Mouse (Mus musculus): Measurements from ENCODE around the gene Lmo1. TPM values are rescaled to one million over a fixed set of nuclear protein-coding genes. Genes with fewer than 3 reads are reported as not detected.

Gene Lmo1
- 35.6 and 48.0 TPM in 2 replicates for polyA plus RNA-seq (2015; fragmentation: Nextera tagmentation; extraction: Ambion mirVana)

DNA sequence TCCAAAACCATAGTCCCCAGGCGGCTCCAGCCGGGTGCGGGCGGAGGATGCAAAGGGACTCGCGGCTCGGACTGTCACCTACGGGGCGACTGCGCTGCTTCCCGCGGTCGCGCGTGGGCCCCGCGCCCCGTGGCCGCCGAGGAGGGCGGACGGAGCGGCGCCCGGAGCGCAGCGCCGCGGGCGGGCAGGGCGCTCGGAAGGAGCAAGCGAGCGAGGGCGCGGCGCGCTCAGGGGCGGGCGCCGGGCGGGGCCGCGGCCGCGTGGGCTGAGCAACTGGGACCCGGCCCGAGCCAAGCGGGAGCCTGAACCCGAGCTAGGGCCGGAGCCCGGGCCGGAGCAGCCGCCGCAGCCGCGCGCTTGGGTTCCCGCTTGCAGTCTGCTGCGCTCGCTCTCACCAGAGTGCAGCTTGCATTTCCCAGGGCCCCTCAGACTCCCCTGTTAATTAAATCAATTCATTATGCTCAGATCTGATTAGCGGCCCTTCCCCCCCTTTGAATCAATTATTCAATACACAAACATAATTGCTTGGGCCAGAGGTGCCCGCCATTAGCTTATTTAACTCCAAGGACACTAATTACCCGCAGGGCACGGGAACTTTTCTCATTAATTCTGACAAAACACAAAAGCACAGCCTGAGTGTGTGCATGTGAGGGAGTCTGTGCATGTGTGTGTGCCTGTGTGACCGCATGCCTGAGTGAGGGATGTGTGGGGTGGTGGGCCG, at the start of gene Lmo1:
Gene Lmo1 (minus strand): TSS at position 259 of the 721 bp plus-strand sequence.
- peaks cover 12% of the 10 kb centered on the region for H3K4me1 ChIP-seq (ENCODE audit: control insufficient read depth, insufficient read depth, low read depth, low read length)
- peak within 1 kb of the TSS; percentile 68 for H3K27ac ChIP-seq (ENCODE audit: low read depth, low read length)

DNA sequence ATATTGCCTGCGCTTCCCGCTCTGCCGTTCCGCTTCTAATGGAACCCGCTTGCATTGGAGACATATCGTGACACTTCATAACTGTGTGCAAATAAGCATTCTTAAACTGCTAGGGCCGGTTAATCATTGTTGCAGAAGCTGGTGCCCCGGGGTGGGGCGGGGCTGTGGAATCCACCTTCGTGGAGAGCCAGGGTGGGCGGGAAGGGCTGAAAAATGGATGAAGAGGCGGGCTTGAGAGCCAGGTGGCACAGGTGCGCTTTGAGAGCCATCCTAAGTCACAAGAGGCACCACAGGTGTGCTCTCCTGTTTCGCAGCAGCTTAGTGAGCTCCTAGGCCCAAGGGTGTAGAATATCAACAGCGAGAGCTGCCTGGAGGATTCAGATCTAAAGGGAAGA, 46.7 kb upstream of the Lmo1 start:
- H3K36me3 ChIP-seq (ENCODE audit: control insufficient read depth, insufficient read depth, low read length): no peaks in the 10 kb centered on the region
- H3K27me3 ChIP-seq (replicated peaks; ENCODE audit: control insufficient read depth, insufficient read depth, low read length): peaks cover 3% of the 10 kb centered on the region; the same call in 1 of the 2 replicates
- H3K4me2 ChIP-seq (ENCODE audit: low read length): no peak overlapping the region
- no peak overlapping the region for H3K27ac ChIP-seq (ENCODE audit: low read depth, low read length)
- ATAC-seq: peak; percentile 23; the same call in 1 of the 2 replicates
- H3K9me3 ChIP-seq (ENCODE audit: control insufficient read depth, low read length): no peaks in the 10 kb centered on the region
- no peak overlapping the region for H3K4me3 ChIP-seq (ENCODE audit: low read length)
- 79% methylated on average over 15 of the region's 15 CpGs for WGBS
- H3K4me1 ChIP-seq (ENCODE audit: control insufficient read depth, insufficient read depth, low read depth, low read length): peaks cover 3% of the 10 kb centered on the region; the same call in 1 of the 2 replicates
- no peak overlapping the region for H3K9ac ChIP-seq (ENCODE audit: low read depth, low read length)

More for the DNA sequence above, at the start of gene Lmo1:
- peak; percentile 60 for ATAC-seq
- WGBS: under 1% methylated on average over 47 of the region's 67 CpGs
- H3K9ac ChIP-seq (ENCODE audit: low read depth, low read length): peak within 1 kb of the TSS; percentile 76
- H3K4me3 ChIP-seq (ENCODE audit: low read length): peak within 1 kb of the TSS; percentile 70
- H3K36me3 ChIP-seq (ENCODE audit: control insufficient read depth, insufficient read depth, low read length): no peaks in the 10 kb centered on the region
- no peaks in the 10 kb centered on the region for H3K9me3 ChIP-seq (ENCODE audit: control insufficient read depth, low read length)
- H3K4me2 ChIP-seq (ENCODE audit: low read length): peak within 1 kb of the TSS; percentile 98
- 0 out of 2 replicates have a peak, but pooled peaks cover 2% of the 10 kb centered on the region for H3K27me3 ChIP-seq (replicated peaks; ENCODE audit: control insufficient read depth, insufficient read depth, low read length)

DNA sequence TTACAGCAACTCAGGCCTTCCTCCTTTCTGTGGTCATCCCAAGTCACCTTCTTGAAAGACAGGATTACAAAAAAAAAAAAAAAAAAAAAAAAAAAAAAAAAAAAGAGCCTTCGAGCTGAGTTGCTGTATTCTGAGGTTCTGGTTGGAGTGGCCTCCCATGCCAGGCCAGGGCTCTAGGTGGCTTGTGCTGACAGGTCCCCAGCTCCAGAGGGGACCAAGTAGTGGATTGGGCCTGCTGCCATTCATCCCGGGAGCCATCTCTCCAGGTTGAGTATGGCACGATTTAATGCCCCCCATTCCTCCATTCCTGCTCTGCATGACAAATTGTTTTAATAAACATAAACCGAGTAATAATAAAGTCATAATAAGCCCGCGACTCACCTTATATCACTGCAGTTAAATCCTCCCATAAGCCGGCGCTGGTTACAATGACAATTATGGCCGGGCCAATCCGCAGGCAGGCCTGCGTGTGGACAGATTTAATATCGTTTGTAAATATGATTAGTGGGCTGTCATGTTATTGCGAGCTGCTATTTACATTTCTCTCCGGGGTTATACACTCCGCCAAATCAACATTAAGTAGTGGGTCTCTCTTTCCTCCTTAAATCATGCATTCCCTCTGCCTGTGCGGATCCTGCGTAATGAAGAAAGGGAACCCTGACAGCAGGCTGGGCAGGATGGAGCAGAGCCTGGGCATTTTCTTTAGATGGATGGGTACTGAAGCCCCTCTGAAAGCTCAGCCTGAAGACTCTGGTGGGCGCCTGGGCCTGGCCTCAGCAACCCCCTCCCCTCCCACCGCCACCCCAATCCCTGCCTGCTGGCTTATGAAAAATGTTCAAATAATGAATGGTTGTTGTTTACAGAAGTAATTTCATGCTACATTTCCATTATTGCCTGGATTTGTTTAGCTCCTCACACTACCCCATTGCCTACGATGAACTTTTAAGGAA, 46.0 kb upstream of the Lmo1 start:
- peaks cover 3% of the 10 kb centered on the region; the same call in 1 of the 2 replicates for H3K4me1 ChIP-seq (ENCODE audit: control insufficient read depth, insufficient read depth, low read depth, low read length)
- no peaks in the 10 kb centered on the region for H3K9me3 ChIP-seq (ENCODE audit: control insufficient read depth, low read length)
- no peak overlapping the region for H3K27ac ChIP-seq (ENCODE audit: low read depth, low read length)
- ATAC-seq: peak; percentile 76
- 60% methylated on average over 20 of the region's 20 CpGs for WGBS
- no peak overlapping the region for H3K4me2 ChIP-seq (ENCODE audit: low read length)
- no peak overlapping the region for H3K4me3 ChIP-seq (ENCODE audit: low read length)
- peaks cover 3% of the 10 kb centered on the region; the same call in 1 of the 2 replicates for H3K27me3 ChIP-seq (replicated peaks; ENCODE audit: control insufficient read depth, insufficient read depth, low read length)
- H3K9ac ChIP-seq (ENCODE audit: low read depth, low read length): no peak overlapping the region
- no peaks in the 10 kb centered on the region for H3K36me3 ChIP-seq (ENCODE audit: control insufficient read depth, insufficient read depth, low read length)

DNA sequence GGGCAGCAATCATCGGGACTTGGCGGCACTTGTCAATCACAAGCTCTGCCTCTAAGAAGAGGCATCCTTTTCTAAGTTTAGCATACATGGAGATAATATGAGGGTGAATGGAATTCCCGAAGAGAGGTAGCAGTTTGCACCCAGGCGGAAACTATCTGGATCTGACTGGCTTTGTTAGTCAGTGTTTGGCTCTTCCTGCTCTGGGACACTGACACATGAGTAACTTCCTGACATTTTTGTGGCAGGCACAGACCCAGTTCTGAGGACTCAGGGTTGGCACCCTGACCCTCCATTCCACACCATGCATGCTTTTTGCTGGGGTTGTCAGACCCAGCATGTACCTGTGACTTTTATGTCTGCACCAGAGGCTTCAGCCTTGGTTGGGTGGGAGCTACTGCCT, 45.0 kb upstream of the Lmo1 start:
- ATAC-seq: no peak
- H3K27ac ChIP-seq (ENCODE audit: low read depth, low read length): no peak overlapping the region
- 66% methylated on average over 4 of the region's 4 CpGs for WGBS

DNA sequence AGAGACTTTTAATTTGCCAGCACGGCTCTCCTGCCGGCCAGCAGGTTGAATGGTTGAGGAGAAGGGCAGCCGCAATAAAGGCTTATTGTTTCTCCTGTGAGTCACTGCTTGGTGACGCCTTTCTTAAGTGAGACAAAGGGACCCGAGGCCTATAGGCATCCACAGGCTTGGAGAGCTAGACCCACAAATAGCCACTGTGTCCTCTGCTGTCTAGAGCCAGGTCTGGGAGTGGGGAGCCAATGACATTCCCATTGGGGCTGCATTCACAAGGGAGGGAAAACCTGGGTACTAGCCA, 43.9 kb upstream of the Lmo1 start:
- peaks cover 3% of the 10 kb centered on the region; the same call in 1 of the 2 replicates for H3K27me3 ChIP-seq (replicated peaks; ENCODE audit: control insufficient read depth, insufficient read depth, low read length)
- ATAC-seq: 0 out of 2 replicates have a peak, but pooled peaks have one; percentile 19

More for the DNA sequence above, 45.0 kb upstream of the Lmo1 start:
- no peak overlapping the region for H3K4me2 ChIP-seq (ENCODE audit: low read length)
- no peak overlapping the region for H3K9ac ChIP-seq (ENCODE audit: low read depth, low read length)
- H3K27me3 ChIP-seq (replicated peaks; ENCODE audit: control insufficient read depth, insufficient read depth, low read length): peaks cover 3% of the 10 kb centered on the region; the same call in 1 of the 2 replicates
- H3K36me3 ChIP-seq (ENCODE audit: control insufficient read depth, insufficient read depth, low read length): no peaks in the 10 kb centered on the region
- H3K4me3 ChIP-seq (ENCODE audit: low read length): no peak overlapping the region
- H3K4me1 ChIP-seq (ENCODE audit: control insufficient read depth, insufficient read depth, low read depth, low read length): peaks cover 3% of the 10 kb centered on the region; the same call in 1 of the 2 replicates
- H3K9me3 ChIP-seq (ENCODE audit: control insufficient read depth, low read length): no peaks in the 10 kb centered on the region

DNA sequence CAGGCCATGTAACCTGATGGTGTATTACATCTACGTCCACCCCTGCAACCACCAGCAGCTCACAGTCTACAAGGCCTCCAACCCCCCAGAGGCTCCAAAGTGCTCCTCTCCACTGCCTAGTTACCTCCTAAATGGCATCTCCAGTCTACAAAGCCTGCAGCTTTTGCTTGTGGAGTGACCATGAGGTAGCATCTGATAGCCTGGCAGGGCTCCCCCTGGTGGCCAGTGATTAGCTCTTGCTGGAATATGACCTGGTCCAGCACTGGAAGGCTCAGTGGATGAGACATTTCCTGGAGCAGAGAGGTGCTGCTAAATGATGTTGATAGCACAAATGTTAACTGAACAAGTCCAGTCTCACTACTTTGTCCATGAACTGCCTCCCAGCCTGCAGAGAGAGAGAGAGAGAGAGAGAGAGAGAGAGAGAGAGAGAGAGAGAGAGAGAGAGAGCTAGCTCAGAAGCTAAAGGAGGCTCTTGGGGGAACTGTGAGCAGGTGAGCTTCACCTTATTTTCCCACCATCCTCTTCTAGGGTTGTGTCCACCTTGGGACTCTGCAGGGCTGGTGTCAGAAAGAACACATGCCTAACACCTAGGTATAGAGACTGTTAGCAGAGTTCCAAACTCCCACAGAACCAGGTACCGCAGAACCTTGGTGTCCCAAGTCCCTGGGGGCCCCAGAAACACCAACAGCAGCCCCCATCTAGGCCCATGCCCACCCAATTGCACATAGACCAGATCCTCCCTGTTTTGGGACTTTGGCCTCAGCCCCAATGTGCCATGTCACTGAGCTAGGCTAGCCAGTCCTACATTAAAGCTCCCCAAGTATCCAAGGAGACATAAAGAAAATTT, 43.3 kb upstream of the Lmo1 start:
- no peaks in the 10 kb centered on the region for H3K36me3 ChIP-seq (ENCODE audit: control insufficient read depth, insufficient read depth, low read length)
- 0 out of 2 replicates have a peak, but pooled peaks have one; percentile 41 for ATAC-seq
- H3K9ac ChIP-seq (ENCODE audit: low read depth, low read length): no peak overlapping the region
- peaks cover 3% of the 10 kb centered on the region; the same call in 1 of the 2 replicates for H3K27me3 ChIP-seq (replicated peaks; ENCODE audit: control insufficient read depth, insufficient read depth, low read length)
- no peaks in the 10 kb centered on the region for H3K9me3 ChIP-seq (ENCODE audit: control insufficient read depth, low read length)
- no peak overlapping the region for H3K4me2 ChIP-seq (ENCODE audit: low read length)
- no peak overlapping the region for H3K4me3 ChIP-seq (ENCODE audit: low read length)
- peaks cover 3% of the 10 kb centered on the region; the same call in 1 of the 2 replicates for H3K4me1 ChIP-seq (ENCODE audit: control insufficient read depth, insufficient read depth, low read depth, low read length)
- 96% methylated on average over 2 of the region's 2 CpGs for WGBS
- H3K27ac ChIP-seq (ENCODE audit: low read depth, low read length): no peak overlapping the region

More for the DNA sequence above, 43.9 kb upstream of the Lmo1 start:
- no peaks in the 10 kb centered on the region for H3K9me3 ChIP-seq (ENCODE audit: control insufficient read depth, low read length)
- no peak overlapping the region for H3K4me2 ChIP-seq (ENCODE audit: low read length)
- peaks cover 3% of the 10 kb centered on the region; the same call in 1 of the 2 replicates for H3K4me1 ChIP-seq (ENCODE audit: control insufficient read depth, insufficient read depth, low read depth, low read length)
- WGBS: 20% methylated on average over 5 of the region's 5 CpGs
- H3K36me3 ChIP-seq (ENCODE audit: control insufficient read depth, insufficient read depth, low read length): no peaks in the 10 kb centered on the region
- H3K27ac ChIP-seq (ENCODE audit: low read depth, low read length): no peak overlapping the region
- no peak overlapping the region for H3K9ac ChIP-seq (ENCODE audit: low read depth, low read length)
- H3K4me3 ChIP-seq (ENCODE audit: low read length): no peak overlapping the region

DNA sequence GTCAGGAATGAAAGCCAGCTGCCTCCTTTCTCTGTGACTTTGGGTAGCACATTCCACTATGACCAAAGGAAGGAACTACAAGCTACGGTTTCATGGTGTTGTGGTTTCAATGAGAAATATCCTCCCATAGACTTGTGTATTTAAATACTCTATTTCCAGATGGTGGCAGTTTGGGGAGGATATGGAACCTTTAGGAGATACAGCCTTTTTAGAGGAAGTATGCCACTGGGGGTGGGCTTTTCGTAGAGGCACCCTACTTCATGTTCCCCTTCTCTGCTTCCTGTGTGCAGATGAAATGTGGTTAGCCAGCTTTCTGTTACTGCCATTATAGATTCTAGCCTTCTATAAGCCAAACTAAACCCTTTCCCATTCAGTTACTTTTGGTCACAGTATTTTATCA, 34.8 kb upstream of the Lmo1 start:
- no peak overlapping the region for H3K9ac ChIP-seq (ENCODE audit: low read depth, low read length)
- H3K27ac ChIP-seq (ENCODE audit: low read depth, low read length): no peak overlapping the region
- no peak overlapping the region for H3K4me2 ChIP-seq (ENCODE audit: low read length)
- H3K4me3 ChIP-seq (ENCODE audit: low read length): no peak overlapping the region
- WGBS: 81% methylated on average over 2 of the region's 2 CpGs
- H3K36me3 ChIP-seq (ENCODE audit: control insufficient read depth, insufficient read depth, low read length): no peaks in the 10 kb centered on the region
- H3K27me3 ChIP-seq (replicated peaks; ENCODE audit: control insufficient read depth, insufficient read depth, low read length): no peaks in the 10 kb centered on the region
- ATAC-seq: no peak
- no peaks in the 10 kb centered on the region for H3K4me1 ChIP-seq (ENCODE audit: control insufficient read depth, insufficient read depth, low read depth, low read length)
- H3K9me3 ChIP-seq (ENCODE audit: control insufficient read depth, low read length): no peaks in the 10 kb centered on the region

DNA sequence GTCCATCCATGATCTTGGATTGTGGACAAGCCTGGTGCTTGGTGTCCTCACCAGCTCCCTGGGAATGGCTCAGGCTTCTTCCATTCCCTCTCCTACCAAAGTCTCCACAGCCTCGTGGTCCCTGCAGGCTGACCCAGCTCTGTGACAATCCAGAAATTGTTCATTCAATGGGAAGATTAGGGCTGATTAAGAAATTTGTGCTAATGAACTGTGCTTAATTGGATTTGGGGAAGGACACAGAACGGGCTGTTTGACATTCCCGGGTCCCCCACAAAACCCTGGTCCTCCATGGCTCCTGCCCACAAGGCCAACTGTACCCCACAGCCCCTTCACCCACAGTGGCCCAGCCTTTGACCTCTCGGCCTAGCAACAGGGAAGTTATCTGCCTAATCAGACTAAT, 32.8 kb upstream of the Lmo1 start:
- H3K4me2 ChIP-seq (ENCODE audit: low read length): no peak overlapping the region
- no peaks in the 10 kb centered on the region for H3K36me3 ChIP-seq (ENCODE audit: control insufficient read depth, insufficient read depth, low read length)
- WGBS: 74% methylated on average over 4 of the region's 4 CpGs
- no peak overlapping the region for H3K4me3 ChIP-seq (ENCODE audit: low read length)
- no peak overlapping the region for H3K27ac ChIP-seq (ENCODE audit: low read depth, low read length)
- ATAC-seq: no peak
- no peaks in the 10 kb centered on the region for H3K27me3 ChIP-seq (replicated peaks; ENCODE audit: control insufficient read depth, insufficient read depth, low read length)
- H3K9ac ChIP-seq (ENCODE audit: low read depth, low read length): no peak overlapping the region
- H3K4me1 ChIP-seq (ENCODE audit: control insufficient read depth, insufficient read depth, low read depth, low read length): no peaks in the 10 kb centered on the region
- no peaks in the 10 kb centered on the region for H3K9me3 ChIP-seq (ENCODE audit: control insufficient read depth, low read length)

All from hindbrain, embryonic 16.5 days (tissue).